Mouse (Mus musculus) thymus, adult 2 months (tissue): ENCODE measurements around the gene Plppr1. TPM values are rescaled to one million over a fixed set of nuclear protein-coding genes. Genes with fewer than 3 reads are reported as not detected.

Experiments used
- DNase-seq: peaks from one replicate; pipeline ENCODE4 v3.0.0; 2021
- H3K27ac ChIP-seq: fragments of 200-500 bp; 2 replicates; pipeline ENCODE4 v1.5.1; 2012; ENCODE audit warnings: low read length, control low read depth; ENCODE audit not compliant: control insufficient read depth, insufficient read depth
- H3K27me3 ChIP-seq: fragments of 200-500 bp; 2 replicates; pipeline ENCODE4 v1.6.1; 2012; ENCODE audit warnings: mild to moderate bottlenecking, low read length, moderate library complexity, mixed read lengths; ENCODE audit not compliant: control insufficient read depth, insufficient read depth
- H3K36me3 ChIP-seq: fragments of 200-500 bp; 2 replicates; pipeline ENCODE4 v1.6.1; 2012; ENCODE audit warnings: mild to moderate bottlenecking, low read length, moderate library complexity; ENCODE audit not compliant: control insufficient read depth, insufficient read depth
- H3K4me1 ChIP-seq: fragments of 200-500 bp; replicated peaks from 2 replicates; pipeline ENCODE4 v1.6.1; 2012; ENCODE audit warnings: low read length; ENCODE audit not compliant: control insufficient read depth, insufficient read depth
- H3K4me3 ChIP-seq: fragments of 200-500 bp; 2 replicates; pipeline ENCODE4 v1.5.1; 2012; ENCODE audit warnings: mild to moderate bottlenecking, low read length, control low read depth, moderate library complexity; ENCODE audit not compliant: control insufficient read depth, insufficient read depth
- CTCF ChIP-seq: fragments of 200-500 bp; IDR thresholded peaks from 2 replicates; pipeline ENCODE4 v1.5.1; 2012; ENCODE audit warnings: mild to moderate bottlenecking, control low read depth, low read length, moderate library complexity, borderline replicate concordance; ENCODE audit not compliant: control insufficient read depth, poor library complexity, insufficient read depth; ENCODE audit errors: extremely low read depth
- POLR2A ChIP-seq: fragments of 200-500 bp; IDR thresholded peaks from 2 replicates; pipeline ENCODE4 v1.6.1; 2012; ENCODE audit warnings: mild to moderate bottlenecking, low read length, control low read depth, moderate library complexity; ENCODE audit not compliant: control insufficient read depth, poor library complexity, insufficient read depth; ENCODE audit errors: extremely low read depth
- WGBS: fragments of 180-500 bp; shearing (Covaris S2); methylation state at CpG from one replicate; pipeline ENCODE4 v1.1.7; 2018; 5-methylcytosine and 5-hydroxymethylcytosine counted together
- polyA plus RNA-seq: library from polyadenylated mRNA; depleted of rRNA; stranded (reverse); fragments of >200 nt; gene quantifications from 2 replicates; pipeline ENCODE4 v1.2.3, GENCODE M21; 2012

The Plppr1 gene
- polyA plus RNA-seq, 1 experiment: 0.04 TPM

GRCm38 (mm10) chr4:49212616-49213544, 153.8 kb downstream of the Plppr1 start:
- DNase-seq: no peak
- no peaks in the 10 kb centered on the region for H3K27me3 ChIP-seq
- TF ChIP-seq CTCF (no peak), POLR2A (no peak)
- H3K27ac ChIP-seq: no peak overlapping the region
- WGBS: 96% methylated on average over 11 of the region's 11 CpGs
- H3K4me1 ChIP-seq: no peaks in the 10 kb centered on the region
- no peaks in the 10 kb centered on the region for H3K36me3 ChIP-seq
- no peak overlapping the region for H3K4me3 ChIP-seq

GRCm38 (mm10) chr4:49214341-49214740, 155.3 kb downstream of the Plppr1 start:
- Histone ChIP-seq H3K36me3 (no peaks in the 10 kb centered on the region), H3K4me1 (no peaks in the 10 kb centered on the region), H3K27me3 (no peaks in the 10 kb centered on the region), H3K27ac (no peak overlapping the region), H3K4me3 (no peak overlapping the region)
- no peak for DNase-seq
- 83% methylated on average over 3 of the region's 3 CpGs for WGBS
- TF ChIP-seq CTCF (no peak), POLR2A (no peak)

- Histone ChIP-seq H3K4me3 (no peak overlapping the region), H3K27me3 (no peaks in the 10 kb centered on the region), H3K4me1 (no peaks in the 10 kb centered on the region), H3K36me3 (no peaks in the 10 kb centered on the region), H3K27ac (no peak overlapping the region)
- no peak for DNase-seq
- whole genome bisulfite sequencing: 97% methylated on average over 6 of the region's 6 CpGs
- TF ChIP-seq CTCF (no peak), POLR2A (no peak)
Measured at GRCm38 (mm10) chr4:49223501-49223900, 164.4 kb downstream of the Plppr1 start.

- no peak overlapping the region for H3K4me3 ChIP-seq
- no peaks in the 10 kb centered on the region for H3K36me3 ChIP-seq
- no peaks in the 10 kb centered on the region for H3K4me1 ChIP-seq
- 82% methylated on average over 1 of the region's 1 CpGs for WGBS
- H3K27me3 ChIP-seq: no peaks in the 10 kb centered on the region
- no peak for DNase-seq
- no peak for TF ChIP-seq POLR2A
- no peak overlapping the region for H3K27ac ChIP-seq
Measured at GRCm38 (mm10) chr4:49225021-49225420, 165.9 kb downstream of the Plppr1 start.

- no peak overlapping the region for H3K27ac ChIP-seq
- H3K4me1 ChIP-seq: no peaks in the 10 kb centered on the region
- DNase-seq: no peak
- TF ChIP-seq CTCF (no peak), POLR2A (no peak)
- no peaks in the 10 kb centered on the region for H3K36me3 ChIP-seq
- H3K4me3 ChIP-seq: no peak overlapping the region
- H3K27me3 ChIP-seq: no peaks in the 10 kb centered on the region
- WGBS: 94% methylated on average over 11 of the region's 11 CpGs
Measured at GRCm38 (mm10) chr4:49232206-49233031, 173.3 kb downstream of the Plppr1 start.

- WGBS: 86% methylated on average over 3 of the region's 3 CpGs
- DNase-seq: no peak
- H3K4me1 ChIP-seq: no peaks in the 10 kb centered on the region
Measured at GRCm38 (mm10) chr4:49233032-49233406, 173.9 kb downstream of the Plppr1 start.

More at GRCm38 (mm10) chr4:49233032-49233406, 173.9 kb downstream of the Plppr1 start:
- Histone ChIP-seq H3K4me3 (no peak overlapping the region), H3K36me3 (no peaks in the 10 kb centered on the region), H3K27ac (no peak overlapping the region), H3K27me3 (no peaks in the 10 kb centered on the region)
- TF ChIP-seq CTCF (no peak), POLR2A (no peak)
